Mouse (Mus musculus) T-cell, adult 66 days (primary cell): ENCODE measurements around the gene Tas2r124. TPM values are rescaled to one million over a fixed set of nuclear protein-coding genes. Genes with fewer than 3 reads are reported as not detected.

Experiments
- total RNA-seq, 2 experiments: library from RNA; stranded (reverse); gene quantifications; 3 replicates in 1 of 2; 4 replicates in 1 of 2; pipeline ENCODE4 v1.2.4; 2023

The Tas2r124 gene
- total RNA-seq, result not detected

GRCm38 (mm10) chr6:132754430-132754829 is at the start of gene Tas2r124:
Gene Tas2r124 (plus strand): TSS chr6:132754730.

GRCm38 (mm10) chr6:132711828-132712227 is 42.7 kb upstream of the Tas2r124 start, which contains the start of gene Tas2r122:
Gene Tas2r122 (minus strand): TSS chr6:132711928.

GRCm38 (mm10) chr6:132737935-132738334 is 16.6 kb upstream of the Tas2r124 start, which contains the start of gene Tas2r115:
Gene Tas2r115 (minus strand): TSS chr6:132738035.

GRCm38 (mm10) chr6:132761831-132762230 is 7.3 kb downstream of the Tas2r124 start, which contains the start of gene Tas2r102:
Gene Tas2r102 (plus strand): TSS chr6:132762131.

GRCm38 (mm10) chr6:132778062-132778461 is 23.5 kb downstream of the Tas2r124 start, which contains the start of gene Tas2r136:
Gene Tas2r136 (minus strand): TSS chr6:132778162.

GRCm38 (mm10) chr6:132802518-132802917 is 48.0 kb downstream of the Tas2r124 start, which contains the start of gene Tas2r117:
Gene Tas2r117 (plus strand): TSS chr6:132802818.

Other genes starting within 250 kb of the Tas2r124 start
- gene Prh1, start 184.9 kb upstream of the Tas2r124 start, total RNA-seq, result not detected
- gene Prp2, start 158.8 kb upstream of the Tas2r124 start, total RNA-seq, result not detected
- not detected for gene A630073D07Rik, start 103.2 kb upstream of the Tas2r124 start, total RNA-seq
- not detected for gene Tas2r120, start 97.8 kb upstream of the Tas2r124 start, total RNA-seq
- gene Tas2r121, start 53.7 kb upstream of the Tas2r124 start, total RNA-seq, result not detected
- gene Tas2r122, start 42.8 kb upstream of the Tas2r124 start, total RNA-seq, result not detected
- gene Tas2r115, start 16.7 kb upstream of the Tas2r124 start, total RNA-seq, result not detected
- gene Tas2r102, start 7.4 kb downstream of the Tas2r124 start, total RNA-seq, result not detected
- not detected for gene Tas2r136, start 23.4 kb downstream of the Tas2r124 start, total RNA-seq
- not detected for gene Tas2r117, start 48.1 kb downstream of the Tas2r124 start, total RNA-seq
- not detected for gene Tas2r123, start 92.4 kb downstream of the Tas2r124 start, total RNA-seq
- not detected for gene Tas2r116, start 100.7 kb downstream of the Tas2r124 start, total RNA-seq
- not detected for gene Tas2r110, start 113.3 kb downstream of the Tas2r124 start, total RNA-seq
- not detected for gene Tas2r113, start 138.3 kb downstream of the Tas2r124 start, total RNA-seq
- not detected for gene Tas2r125, start 154.9 kb downstream of the Tas2r124 start, total RNA-seq
- not detected for gene Tas2r129, start 196.4 kb downstream of the Tas2r124 start, total RNA-seq
- not detected for gene Tas2r131, start 203.2 kb downstream of the Tas2r124 start, total RNA-seq
- not detected for gene Tas2r109, start 226.2 kb downstream of the Tas2r124 start, total RNA-seq